Comparison of ENCODE assay signal across 2 mouse cellular contexts in the genomic region with DNA sequence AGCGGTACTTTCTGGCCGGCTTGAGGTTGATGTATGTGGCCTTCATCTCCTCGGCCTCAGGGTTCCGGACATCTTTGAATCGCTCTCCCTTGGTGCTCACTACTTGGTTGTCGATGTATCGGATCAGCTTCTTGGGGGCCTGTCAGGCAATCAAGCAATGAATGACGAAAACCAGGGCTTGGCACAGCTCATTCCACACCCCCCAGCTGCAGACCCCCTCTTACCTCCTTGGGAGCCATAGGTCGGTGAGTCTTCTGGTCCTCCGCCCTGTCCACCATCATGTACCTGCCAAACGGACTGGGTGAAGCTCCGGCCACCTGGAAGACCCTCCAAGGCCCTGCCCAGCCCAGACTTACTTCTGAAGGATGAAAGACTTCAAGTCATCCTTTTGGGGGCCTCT. TPM values are rescaled to one million over a fixed set of nuclear protein-coding genes. Genes with fewer than 3 reads are reported as not detected.
"Had no signal": no experiment of that assay in that cellular context is flagged by ENCODE, and none has a peak within 500 bp of the region (broad histone marks: within the 10 kb centered on the region; RNA-seq: fewer than 3 reads in every experiment).

No protein-coding gene starts in this region.

- DNase-seq: thymus, adult 18-20 months had no signal

RNA-seq across cellular contexts. Expression of a gene that starts 10.2 kb away (rescaled TPM):
- total RNA-seq: neutrophil, adult 5-6 weeks had no signal

RNA-seq across cellular contexts. Expression of a gene that starts 19.4 kb away (rescaled TPM):
- total RNA-seq: neutrophil, adult 5-6 weeks had no signal
